Mouse (Mus musculus) R1 (cell line): Measurements from ENCODE around the gene Olfr726.
A peak's percentile ranks its signal among the peaks of the same experiment; 100 is the strongest.

ENCODE experiments used
- DNase-seq: peaks from one replicate; pipeline ENCODE4 v3.0.0-alpha.2; 2018; ENCODE audit warnings: low read depth, low spot score

Olfr726 gene

GRCm38 (mm10) chr14:50090853-50091252 lies at the start of gene Olfr726:
Gene Olfr726, minus strand, starts transcription at chr14:50090953.
- DNase-seq, result no peak

DNA sequence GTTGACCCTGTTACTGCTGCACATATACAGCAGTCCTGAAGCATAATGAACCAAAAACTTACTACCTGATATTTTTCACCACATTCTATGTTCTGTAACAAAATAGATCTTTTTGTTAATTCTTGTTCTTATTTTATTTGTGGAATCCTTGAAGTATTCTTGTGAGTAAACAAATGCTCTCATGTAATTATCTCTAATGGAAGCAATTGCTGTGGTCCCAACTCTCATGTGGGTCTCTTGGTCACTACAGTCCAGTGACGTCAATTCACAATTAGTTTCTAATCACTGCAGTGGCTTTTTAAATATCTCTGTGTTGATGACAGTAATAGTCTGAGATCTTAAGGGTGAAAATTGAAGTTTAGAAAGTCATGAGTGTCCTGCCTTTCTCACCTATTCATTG lies 32.1 kb upstream of the Olfr726 start, which contains the start of gene Olfr727:
TSS of gene Olfr727 (plus strand) at position 301 of the 400 bp plus-strand sequence.
- DNase-seq, result no peak

DNA sequence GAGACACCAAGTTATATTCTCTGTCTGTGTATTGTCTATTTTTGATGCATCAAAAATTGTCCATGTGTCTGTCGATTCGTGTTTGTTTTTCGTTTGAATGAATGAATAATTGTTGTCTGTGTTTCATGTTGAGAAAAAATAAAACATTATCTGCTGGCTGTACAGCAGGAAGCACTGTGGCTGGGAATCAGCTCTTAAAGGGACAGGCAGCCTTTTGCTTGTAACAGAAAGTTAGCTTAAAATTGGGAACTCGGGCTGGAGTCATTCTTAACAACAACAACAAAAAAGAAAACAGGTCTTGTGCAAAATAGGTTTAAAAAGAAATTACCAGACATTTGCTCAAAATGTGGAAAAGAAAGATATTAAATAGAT lies 28.0 kb downstream of the Olfr726 start:
- DNase-seq, result no peak

DNA sequence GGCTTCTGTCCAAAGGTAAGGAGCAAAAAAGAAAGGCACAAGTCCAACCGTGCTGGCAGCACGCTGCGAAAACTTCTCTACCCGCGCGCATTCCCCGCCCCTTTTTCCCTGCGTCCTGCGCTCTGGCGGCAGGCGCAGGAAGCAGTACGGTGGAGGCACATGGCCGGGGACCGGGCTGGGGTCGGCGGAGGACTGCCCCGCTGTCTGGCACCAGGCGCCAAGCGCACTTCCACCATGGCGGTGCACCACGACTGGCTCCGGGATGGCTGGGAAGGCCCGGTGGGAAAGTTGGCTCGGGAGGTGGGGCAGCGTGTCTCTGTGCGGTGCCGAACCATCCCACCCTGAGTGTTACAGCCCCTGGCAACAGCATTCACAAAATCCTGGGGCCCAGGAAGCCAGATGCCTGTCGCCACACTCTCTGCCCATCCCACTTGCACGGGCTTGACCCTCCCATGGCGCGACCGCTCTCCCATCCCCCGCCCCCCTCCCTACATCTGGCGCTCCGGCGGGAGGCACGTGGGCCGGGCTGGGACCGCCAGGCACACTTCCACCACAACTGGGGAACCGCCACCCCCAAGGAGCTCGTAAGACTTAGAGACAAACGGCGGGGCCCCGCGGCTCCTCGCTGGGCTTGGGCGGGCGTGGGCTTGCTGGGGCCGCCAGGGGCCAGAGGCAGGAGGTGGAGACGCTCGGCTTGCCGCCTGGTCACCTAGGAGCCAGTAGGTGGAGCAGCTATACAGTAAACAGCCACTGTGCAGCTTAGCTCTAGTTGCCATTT lies 28.6 kb downstream of the Olfr726 start:
- peak; percentile 90 for DNase-seq

DNA sequence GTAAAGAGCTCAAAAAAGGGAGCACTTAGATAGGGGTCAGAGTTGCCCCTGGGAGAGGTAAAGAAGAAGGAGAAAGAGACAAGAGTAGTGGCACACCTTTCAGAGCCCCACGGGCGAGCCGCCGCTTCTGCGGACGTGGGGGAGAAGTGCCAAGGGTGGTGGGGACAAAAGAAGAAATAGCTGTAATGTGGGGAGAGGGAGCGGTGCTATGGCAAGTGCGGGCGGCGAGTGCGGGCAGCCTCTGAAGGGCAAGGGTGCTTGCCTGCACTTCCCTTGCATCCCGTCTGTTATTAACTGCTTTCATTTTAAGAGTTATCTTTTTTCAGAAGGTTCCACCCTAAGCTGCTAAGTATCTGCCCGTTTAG lies 29.2 kb downstream of the Olfr726 start:
- DNase-seq, result no peak

DNA sequence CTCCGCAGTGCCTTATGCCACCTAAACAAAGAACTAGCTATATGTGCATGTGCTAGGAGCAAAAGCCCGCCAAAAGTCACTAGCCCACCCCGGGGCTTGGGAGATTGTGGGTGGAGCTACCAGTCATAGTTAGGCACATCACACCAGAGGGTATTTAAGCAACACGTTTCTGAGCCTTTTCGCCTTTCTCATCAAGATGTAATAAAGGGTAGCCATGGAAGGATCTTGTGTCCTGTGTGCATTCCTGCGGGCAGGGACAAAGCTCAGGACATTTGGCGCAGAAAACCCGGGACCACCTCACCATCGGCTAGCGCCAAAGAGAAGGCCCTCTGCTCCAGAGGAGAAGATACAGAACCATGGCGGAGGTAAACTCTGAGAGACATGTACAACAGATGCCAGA lies 29.6 kb downstream of the Olfr726 start:
- DNase-seq, result peak; percentile 71

DNA sequence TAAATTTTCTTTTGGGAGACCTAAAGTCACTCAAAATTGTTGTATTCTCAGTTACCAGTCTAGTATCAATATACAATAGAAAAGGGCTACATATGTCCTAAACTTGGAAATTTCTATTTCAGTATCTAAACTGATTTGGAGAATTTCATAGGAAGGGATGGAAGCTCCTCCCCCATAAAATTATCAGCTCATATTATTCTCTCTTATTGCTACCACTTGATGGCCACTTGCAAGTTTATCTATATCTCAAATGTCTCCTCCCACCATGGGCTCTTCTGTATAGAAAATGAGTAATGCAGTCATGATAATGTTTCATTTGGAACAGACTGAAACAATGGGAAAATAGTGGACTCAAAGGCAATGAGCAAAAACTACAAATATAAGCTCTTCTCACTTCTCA lies 50.5 kb downstream of the Olfr726 start, which contains the start of gene Olfr725:
TSS of gene Olfr725 (minus strand) at position 101 of the 400 bp plus-strand sequence.
- no peak for DNase-seq
